Mouse (Mus musculus) cortical plate, adult 2 months (tissue): ENCODE data around the gene Trmo.

Source experiments
- CTCF ChIP-seq: fragments of 200-500 bp; IDR thresholded peaks from 2 replicates; pipeline ENCODE4 v1.5.1; 2011; ENCODE audit warnings: mild to moderate bottlenecking, control low read depth, low read length; ENCODE audit not compliant: insufficient read depth; ENCODE audit errors: extremely low read depth
- POLR2A ChIP-seq: fragments of 200-500 bp; IDR thresholded peaks from 2 replicates; pipeline ENCODE4 v1.6.1; 2011; ENCODE audit warnings: mild to moderate bottlenecking, low read length, control low read depth; ENCODE audit not compliant: insufficient read depth; ENCODE audit errors: extremely low read depth

DNA sequence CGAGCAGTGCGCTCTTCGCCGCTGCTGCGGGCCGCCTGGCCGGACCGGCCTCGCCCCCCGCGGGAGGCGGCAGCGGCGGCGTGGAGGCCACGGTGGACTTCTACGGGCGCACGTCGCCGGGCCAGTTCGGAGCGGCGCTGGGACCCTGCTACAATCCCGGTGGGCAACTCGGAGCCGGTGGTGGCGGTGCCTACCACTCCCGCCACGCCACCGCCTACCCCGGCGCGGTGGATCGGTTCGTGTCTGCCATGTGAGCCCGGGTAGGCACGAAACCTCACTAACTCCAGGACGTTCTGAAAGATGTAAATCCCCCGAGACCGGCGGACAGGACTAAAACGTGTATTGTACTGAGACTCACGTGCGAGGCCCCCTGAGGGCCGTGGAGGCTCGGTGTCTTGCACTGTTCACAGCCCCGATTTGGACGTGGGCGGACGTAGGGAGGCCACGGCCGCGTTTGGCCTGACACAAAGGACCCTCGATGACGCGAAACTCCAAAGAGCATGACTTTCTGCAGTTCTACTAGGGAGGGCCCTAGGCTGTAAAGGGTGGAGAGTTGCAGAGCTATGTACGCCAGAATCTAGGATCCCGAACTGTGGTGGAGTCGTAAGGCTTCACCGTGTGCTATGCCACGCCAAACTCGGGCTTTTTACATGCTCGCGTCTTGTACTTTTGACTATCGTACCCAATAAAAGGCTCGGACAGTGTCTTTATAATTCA lies 44.0 kb downstream of the Trmo start:
- TF ChIP-seq POLR2A (no peak), CTCF (no peak)
